Mouse (Mus musculus) stomach, postnatal 0 days (tissue): ENCODE measurements around the gene 1700029I15Rik.

Experiments
- CTCF ChIP-seq: IDR thresholded peaks from 2 replicates; pipeline ENCODE4 v1.5.1; 2016; ENCODE audit warnings: antibody characterized with exemption, low read depth, mild to moderate bottlenecking, moderate library complexity
- EP300 ChIP-seq: optimal IDR thresholded peaks from 2 replicates; pipeline ENCODE3; 2016; ENCODE audit warnings: antibody characterized with exemption

GRCm38 (mm10) chr2:92421723-92422387 lies 39.5 kb downstream of the 1700029I15Rik start:
- TF ChIP-seq CTCF (no peak), EP300 (no peak)
